Mouse (Mus musculus): ENCODE results near the gene Bik. TPM values are rescaled to one million over a fixed set of nuclear protein-coding genes. Genes with fewer than 3 reads are reported as not detected.

Gene Bik
- total RNA-seq, 2 experiments from 2014 or later: 4.1 to 4.8 TPM

GRCm38 (mm10) chr15:83583419-83584156 is 56.9 kb downstream of the Bik start:
- peak; percentile 78 to 87 for DNase-seq

DNA sequence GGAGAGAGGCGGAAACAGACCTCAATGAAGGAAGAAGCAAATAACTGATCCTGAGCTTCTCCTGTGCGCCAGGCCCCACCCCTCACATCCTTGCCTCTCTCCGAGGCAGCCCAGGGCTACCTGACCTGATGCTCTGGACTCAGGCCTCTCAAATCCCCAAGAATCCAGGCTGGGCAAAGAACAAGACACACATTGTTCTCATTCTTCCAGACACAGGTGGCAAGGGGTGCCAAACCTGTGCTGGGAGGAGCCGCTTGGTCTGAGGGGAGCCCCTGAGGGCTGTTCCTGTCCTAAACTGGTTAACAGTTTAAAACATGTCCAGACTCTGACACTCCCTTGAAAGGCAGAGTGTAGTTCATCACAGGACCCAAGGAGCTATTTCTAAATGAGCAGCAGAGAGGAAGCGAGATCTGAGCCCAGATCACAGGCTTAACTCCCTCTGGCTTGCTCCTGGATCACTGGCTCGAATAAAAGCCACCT is 58.1 kb downstream of the Bik start:
- no peak for DNase-seq

GRCm38 (mm10) chr15:83590841-83591240 is 64.2 kb downstream of the Bik start:
- DNase-seq: no peak

- no peak for DNase-seq
These were observed 65.1 kb downstream of the Bik start for GRCm38 (mm10) chr15:83591758-83592157.

DNA sequence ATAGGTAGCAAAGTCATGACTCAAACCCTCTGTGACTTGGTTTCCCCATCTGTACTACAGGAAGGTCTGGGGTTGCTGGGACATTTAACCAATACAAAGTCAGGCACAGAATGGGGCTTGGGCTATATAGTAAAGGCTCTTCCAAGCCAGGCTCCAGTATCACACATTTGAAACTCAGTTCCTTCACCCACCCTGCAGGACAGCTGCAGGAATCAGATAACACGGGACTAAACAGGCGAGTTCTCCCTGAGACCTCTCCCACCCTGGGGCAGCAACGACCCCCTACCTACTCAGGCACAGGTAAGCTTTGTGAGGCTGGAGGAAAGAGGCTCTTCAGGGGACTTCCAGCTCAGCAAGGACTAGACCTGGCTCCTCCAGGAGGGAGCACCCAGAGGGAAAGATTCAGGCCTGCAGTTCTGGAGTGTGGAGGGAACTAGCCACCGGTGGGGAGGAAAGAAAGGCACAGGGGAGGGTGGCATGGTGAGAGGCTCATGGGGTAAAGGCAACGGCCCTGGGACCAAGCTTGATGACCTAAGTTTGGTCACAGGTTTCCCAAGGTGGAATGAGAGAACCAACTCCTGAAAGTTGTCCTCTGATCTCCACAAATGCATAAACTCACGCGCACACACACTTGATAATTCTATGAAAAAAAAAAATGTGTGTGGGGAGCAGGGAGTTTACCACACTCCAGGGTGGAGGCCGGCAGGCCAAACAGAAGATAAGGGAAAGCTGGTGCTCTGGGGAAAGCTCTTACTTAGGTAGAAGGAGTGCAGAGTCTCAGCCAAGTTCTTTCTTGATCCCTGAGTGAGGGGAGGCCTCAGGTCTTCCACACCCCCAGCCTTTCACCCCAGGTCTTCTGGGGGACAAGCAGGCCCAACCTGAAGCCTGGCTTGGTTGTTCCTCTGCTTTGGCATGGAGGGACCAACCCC is 65.9 kb downstream of the Bik start:
- DNase-seq: no peak

GRCm38 (mm10) chr15:83593189-83593585 is 66.5 kb downstream of the Bik start:
- DNase-seq: peak; percentile 57 to 65

- no peak for DNase-seq
These were observed 67.2 kb downstream of the Bik start for GRCm38 (mm10) chr15:83593702-83594512.

Small RNA genes within 50 kb of the gene (microRNA-seq; reads per million reads assigned to microRNA genes)
- not detected for gene Gm24575

Other genes starting within 250 kb of the Bik start
- gene Arfgap3, start 176.6 kb upstream of the Bik start, total RNA-seq (2021): 10 to 100 TPM; 31.2 to 38.4 TPM
- gene Pacsin2, start 62.3 kb upstream of the Bik start, total RNA-seq (2021): 10 to 100 TPM; 85.6 to 94.3 TPM
- gene Ttll1, start 16.0 kb upstream of the Bik start, total RNA-seq (2021): 1 to 10 TPM; 7.6 to 7.7 TPM
- 100 to 1,000 TPM; 495 to 614 TPM for gene Tspo, start 36.7 kb downstream of the Bik start, total RNA-seq (2021)
- 10 to 100 TPM; 35.2 to 39.4 TPM for gene Mcat, start 36.9 kb downstream of the Bik start, total RNA-seq (2021)
- gene Ttll12, start 68.3 kb downstream of the Bik start, total RNA-seq (2021): 10 to 100 TPM; 33.4 to 41.1 TPM
- gene Scube1, start 198.2 kb downstream of the Bik start, total RNA-seq (2021): 1 to 10 TPM; 4.4 to 4.6 TPM

Data from adrenal gland, postnatal 36 days (tissue).